Mouse (Mus musculus) thymus, postnatal 25 days (tissue): Measurements from ENCODE around the gene Uckl1.
A peak's percentile ranks its signal among the peaks of the same experiment; 100 is the strongest.

Experiments used
- DNase-seq: peaks from one replicate; pipeline ENCODE4 v3.0.0; 2022

The Uckl1 gene

DNA sequence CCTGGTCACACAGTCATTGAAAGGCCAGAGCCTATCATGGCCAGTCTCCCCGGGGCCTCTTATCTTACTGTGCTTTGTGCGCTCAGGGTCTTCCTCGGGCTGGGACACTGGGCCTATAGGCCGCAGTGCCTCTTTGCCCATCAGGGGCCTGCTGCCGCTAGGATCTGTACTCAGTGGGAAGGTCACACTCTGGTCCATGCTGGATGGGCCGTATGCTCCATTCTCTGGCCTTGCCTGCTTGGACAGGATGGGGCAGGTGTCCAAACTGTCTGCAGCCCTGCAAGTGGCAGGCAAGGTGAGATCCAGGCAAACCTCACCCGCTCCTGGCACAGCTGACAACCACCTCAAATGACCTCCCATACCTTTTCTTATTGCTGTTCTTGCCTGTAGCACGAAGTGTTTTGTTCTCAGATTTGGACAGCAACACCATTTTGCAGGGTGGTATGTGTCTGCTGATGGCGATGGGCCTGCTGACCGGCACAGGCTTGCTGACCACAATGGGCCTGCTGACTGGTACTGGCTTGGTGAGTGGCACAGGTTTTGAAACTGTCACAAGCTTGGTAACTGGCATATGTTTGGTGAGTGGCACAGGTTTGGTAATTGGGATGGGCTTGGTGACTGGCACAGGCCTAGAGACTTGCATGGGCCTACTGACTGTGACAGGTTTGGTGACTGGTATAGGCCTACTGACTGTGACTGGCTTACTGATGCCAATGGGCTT lies 4.5 kb upstream of the Uckl1 start:
- no peak for DNase-seq

DNA sequence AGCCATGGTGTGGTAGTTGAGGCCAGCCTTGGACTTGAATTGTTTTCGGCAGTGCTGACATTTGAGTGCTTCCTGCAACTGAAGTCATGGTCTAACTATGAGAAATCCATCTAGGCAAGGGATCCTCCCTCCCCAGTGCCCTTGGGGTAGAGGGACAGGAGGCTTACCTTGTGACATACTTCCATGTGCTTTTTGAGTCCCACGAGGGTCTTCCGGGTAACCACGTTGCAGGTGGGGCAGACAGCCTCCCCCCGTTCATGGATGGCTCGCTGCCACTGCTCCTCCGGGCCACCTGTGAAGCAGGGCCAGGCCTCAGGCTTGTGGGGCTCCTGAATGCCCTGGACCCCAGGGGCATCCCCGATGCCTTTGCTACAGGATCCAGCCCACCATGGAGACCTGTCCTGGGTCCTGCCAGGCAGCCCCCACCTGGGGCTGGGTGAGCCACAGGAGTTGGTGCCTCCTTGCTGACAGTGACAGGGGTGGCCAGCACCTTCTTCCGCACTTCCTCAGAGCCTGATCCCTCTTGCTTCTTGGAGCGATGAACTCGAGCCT lies 3.6 kb upstream of the Uckl1 start:
- DNase-seq = no peak

DNA sequence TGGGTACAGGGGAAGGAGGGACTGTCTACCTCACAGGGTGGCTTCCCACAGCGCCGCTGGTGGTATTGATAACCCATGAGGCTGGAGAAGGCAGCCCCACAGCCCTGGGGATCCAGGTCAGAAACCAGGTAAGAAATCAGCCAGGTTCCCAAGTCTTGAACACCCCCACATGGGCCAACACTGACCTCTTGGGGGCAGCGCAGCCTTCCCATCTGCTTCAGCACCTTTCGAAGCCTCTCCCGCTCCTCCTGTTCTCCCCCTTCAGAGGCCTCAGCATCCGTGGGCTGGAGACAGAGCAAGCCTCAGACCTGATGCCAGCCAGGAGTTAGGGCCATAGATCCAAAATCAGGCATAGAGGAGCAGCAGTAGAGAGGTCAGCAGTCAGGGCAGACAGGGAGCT lies 3.1 kb upstream of the Uckl1 start:
- no peak for DNase-seq

DNA sequence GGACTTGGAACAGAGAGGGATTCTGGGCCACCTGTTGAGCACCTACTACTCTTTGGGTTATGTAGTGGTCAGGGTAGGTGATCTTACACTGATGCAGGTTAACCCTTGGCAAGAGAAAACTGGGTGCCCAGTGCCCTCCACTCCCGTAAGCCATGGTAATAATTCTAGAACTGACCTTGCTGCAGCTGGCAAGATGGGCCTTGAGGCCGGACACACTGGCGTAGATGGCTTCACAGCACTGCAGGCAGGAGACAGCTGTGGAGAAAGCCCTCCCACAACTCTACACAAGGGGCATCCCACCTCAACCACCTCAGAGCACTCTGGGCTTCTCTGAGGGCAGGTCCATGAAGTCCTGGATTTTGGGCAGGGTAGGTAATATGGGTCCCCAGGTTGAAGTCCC lies 1.4 kb upstream of the Uckl1 start:
- DNase-seq = no peak

DNA sequence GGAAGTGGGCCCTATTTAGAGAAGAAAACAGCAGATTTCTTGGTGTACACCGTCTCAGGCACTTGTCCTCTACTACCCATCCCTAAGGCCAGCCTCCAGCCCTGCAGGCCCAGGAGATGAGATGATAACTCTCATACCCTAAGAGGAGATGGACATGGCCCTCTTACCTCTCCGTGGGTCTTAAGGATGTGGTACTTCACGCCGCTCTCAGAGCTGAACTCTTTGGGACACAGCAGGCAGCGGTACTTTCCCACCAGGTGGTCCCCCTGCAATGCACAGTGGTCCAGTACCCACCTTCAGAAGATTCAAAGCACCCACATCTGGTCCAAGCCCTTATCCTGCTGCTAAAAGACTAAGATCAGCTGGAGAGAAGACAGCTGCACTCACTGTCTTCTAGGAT lies 814 bp upstream of the Uckl1 start:
- DNase-seq = no peak

DNA sequence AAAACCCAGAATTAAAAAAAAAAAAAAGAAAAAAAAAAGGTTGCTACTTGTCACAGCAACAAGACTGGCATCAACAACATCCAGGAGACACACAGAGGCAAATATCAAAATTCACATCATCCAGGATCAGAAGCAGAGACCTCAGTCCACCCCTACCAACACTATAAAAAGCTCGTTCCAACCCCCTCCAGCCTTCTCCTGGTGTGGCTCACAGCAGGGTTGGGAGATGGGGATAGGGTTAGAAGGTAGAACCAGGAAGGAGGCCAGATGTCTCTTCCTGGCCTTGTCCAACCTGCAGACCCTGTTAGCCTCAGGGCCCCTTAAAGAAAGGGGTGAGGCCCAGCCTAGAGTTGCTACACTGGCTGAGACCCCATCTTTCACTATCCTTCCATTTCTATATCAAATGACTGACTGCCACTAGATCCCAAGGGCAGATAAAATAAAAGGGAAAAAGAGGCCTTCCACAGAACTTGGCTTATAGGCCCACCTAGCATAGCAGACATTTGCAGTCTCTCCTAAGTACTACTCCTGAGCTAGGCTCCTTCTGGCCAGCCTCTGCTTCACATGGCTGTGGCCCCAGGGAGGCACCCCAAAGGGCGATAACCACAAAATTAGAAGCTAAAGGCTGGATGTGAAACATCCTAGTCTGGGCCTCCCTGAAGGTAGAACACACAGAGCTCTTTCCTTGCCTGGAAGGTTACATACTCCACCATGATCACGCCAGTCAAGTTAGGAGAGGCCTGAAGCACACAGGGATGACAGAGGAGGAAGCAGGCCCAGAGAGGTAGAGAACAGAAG lies 1.0 kb downstream of the Uckl1 start:
- no peak for DNase-seq

DNA sequence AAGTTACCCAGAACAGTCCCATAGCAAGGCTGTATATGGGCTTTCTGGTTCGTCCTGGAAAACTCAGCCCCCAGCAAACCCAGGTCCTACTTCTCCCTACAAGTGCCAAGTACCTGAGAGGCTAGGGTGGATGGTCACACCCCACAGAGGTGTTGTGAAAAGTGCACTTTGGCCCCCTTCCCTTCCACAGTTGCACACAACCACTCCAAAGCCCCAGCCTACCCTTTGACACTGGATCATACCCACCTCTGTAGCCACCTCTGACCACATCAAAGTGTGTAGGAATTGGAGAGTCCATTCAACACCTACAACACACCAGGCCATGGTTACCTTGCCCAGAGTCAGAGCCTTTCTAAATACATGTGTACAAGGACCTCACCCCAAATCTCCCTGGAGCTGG lies 1.8 kb downstream of the Uckl1 start:
- no peak for DNase-seq

DNA sequence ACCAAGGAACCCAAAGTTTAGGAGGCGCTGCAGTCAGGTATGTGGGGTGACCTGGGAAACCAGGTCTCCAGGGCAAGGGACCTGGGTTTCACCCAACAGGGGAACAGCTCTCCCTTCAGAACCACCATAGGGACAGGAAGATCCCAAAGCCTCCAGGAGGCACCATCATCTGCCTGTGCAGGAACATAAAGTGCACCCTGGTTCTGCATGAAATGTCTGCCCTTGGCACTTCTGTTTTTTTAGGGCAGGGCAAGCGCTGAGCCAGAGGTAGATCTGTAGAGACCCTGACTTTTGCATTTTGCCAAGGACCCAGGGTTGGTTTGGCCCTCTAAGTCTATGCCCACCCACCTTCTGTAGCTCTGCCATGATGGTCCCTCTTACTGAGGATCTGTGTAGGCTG lies 2.3 kb downstream of the Uckl1 start:
- DNase-seq = no peak

DNA sequence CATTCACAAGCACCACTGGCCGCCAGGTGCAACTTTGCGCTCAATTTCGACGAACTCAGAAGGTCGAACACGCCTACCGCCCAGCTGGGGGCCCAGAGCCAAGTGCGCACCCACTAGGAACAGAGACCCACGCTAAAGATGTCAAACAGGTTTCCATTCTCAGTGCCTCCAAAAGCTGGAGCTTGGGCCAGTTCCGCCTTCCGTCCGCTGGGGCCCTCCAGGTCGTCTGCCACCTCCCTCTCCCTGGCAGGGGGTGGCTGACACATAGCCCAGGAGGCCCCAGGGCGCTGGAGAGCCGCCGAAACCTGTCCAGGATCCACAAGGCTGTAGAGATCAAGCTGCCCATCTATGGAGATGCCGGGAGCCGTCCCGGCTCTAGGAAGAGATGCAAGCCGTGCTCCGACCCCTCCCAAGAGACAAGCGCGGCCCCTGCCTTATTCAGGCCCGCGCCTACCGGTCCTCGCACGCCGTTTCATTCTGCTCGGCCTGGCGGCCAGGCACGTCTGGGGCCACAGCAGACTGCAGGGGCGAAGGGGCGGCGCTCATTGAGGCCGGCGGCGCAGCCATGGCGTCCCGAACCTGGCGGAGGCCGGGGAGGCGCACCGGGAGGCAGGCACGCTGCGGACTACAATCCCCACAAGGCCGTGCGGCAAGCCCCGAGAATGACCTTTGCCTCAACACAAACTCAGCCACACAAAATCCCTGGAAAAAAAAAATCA lies 3.1 kb downstream of the Uckl1 start:
- DNase-seq = peak; percentile 85

DNA sequence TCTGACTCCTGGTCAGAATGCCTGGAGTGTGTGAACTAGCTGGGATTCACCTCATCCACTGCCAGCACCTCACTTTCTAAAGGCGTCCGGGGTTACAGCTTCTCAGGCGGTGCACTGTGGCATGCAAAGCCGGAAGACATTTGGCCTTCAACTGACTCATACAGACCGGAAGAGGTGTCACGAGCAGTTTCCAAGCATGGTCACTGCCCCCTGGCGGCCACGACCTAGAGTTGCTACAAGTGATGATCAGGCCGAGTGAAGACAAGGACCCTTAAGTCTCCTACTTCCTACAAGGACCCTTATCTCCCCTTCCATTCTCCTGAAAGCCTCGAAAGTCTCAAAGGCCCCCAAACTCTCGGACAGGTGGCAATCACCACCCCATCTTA lies 3.7 kb downstream of the Uckl1 start:
- DNase-seq = peak; percentile 85

DNA sequence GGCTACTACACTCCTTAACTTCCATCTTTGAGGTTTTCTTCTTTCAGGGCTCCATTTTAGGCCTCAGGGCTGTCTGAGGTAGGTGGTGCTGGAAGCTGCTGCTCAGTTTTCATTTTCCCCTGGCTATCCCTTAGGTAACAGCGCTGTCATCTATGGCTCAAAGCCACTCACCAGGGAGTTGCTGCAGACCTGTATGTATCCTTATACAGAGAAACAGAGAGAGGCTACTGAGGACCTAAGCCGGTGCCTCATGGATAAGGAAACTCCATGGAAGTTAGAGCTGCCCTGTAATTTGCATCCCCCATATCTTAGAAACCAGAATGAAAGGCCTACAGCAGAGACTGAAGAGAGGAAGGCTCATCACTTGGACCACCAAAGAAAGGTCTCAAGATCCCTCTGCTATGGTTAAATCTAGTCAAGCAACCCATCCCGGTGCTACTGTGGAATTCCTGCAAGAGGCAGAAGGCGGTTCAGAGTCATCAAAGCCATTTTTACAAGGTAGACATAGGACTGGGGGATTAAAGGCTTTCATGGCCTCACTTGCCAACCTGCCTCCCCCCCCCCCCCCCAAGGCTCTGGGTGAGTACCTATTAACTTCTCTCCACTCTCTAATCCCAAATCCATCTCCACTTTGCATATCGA lies 4.4 kb downstream of the Uckl1 start:
- DNase-seq = no peak

DNA sequence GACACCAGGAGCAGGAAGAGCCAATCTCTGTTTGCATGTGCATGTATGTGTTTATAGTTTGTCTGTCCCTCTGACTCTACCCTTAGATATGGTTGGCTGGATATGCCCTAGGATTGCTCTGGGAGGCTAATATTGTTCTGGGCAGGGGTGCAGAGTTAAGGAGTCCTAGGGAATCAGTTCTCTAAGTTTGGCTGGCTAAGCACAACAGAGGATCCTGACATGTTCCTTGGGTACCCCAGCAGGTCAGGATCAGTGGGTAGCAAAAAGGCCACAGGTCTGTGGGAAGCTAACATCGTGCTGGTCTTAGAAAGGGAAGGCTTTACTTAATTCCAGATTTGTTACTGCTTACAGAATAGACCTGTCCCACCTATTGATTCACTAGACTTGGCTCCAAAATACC lies 5.0 kb downstream of the Uckl1 start:
- DNase-seq = no peak

DNA sequence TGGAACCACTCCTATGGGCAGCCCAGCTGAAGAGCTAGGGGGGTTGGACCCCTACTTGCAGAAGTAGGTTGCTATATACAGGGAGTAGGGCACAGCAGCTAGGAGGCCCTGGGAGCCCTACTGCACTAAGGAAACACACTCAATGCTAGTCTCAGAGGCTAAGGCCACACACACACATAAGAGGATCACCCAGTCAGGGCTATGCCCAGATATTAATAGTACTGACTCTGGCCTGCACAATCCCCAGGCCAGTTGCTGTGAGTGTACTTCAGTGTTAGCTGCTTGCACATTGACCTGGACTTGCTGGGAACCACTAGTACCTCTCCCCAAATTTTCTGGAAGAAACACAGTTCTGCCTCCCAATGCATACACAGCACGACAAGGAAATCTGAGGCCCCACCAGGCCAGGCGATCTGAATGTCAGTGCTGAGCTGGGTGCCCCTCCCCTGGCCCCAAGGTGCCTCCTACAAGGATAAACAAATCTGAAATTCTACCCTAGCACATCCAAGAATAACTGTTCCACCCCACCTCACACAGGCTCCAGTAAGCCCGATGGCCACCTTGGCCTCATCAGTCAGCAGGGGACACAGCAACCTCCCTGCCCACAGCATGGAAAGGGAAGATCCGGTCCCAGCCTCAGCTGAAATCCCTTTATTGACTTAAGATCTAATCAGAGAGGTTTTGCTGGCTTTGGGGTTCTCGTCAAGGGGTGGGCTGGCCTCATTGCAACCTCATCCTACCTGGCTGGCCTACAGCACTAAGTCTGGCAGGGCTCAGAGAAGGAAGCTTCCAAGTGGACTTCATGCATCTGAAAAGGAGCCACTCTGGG lies 5.7 kb downstream of the Uckl1 start:
- no peak for DNase-seq

DNA sequence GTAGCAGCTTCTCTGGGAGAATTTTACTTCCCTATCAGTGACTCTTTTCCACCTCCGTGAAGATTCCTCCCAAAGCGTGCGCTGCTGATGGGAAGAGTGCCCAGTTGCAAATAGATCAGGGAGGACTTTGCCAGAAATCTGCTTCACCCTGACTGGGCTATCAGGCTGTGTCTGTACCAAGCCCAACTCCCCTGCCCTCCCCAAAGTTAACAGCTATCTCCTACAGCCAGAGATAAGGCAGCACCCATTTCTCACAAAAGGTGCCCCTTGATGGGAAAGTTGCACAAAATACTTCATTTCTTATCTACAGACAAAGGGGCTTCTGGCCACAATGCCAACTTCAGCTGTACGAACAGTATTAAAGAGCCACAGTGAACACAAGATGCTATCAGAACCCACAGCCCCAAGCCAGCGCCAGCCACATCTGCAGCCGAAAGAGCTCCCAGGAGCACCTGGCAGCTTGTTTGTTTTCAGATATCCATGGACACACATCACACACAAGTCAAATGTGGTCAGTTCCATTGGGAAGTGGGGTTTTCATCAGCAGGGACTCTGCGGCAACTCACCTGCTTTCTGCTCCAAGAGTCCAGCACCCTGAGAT lies 6.6 kb downstream of the Uckl1 start:
- DNase-seq = no peak

DNA sequence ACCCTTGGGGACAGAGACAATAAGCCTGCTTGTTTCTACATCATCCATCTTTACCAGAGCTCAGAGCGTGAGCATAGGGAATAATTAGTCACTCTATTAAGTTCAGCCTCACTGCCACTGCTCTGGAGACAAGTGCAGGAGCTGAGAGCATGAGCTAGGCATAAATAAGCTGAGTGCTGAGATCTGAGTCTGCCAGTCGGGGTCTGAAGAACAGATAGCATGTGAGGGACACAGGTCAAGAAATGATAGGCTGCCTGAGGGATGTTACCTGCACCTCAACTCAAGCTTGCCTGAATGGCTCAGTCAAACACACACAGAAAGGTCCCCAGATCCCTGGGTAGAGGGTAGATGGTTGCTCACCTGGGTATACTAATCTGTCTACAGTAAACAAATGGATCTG lies 7.6 kb downstream of the Uckl1 start:
- no peak for DNase-seq

DNA sequence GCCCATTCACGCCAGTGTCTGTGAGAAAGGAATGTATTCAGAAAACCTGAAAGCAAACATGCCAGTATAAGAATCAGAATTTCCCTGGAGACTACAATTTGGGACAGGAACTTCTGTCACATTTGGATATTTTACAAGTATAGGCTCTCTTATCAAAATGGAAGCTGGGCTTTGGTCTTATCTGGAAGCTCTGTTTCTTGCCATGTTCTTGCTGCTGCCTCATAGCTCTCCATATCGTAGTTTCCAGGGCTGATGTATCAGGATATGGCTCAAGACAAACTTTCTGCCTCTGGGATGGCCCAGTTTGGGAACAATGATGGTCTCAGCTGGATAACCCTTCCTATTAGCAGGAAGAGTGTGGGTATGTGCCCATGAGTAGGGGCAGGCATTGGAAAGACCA lies 8.1 kb downstream of the Uckl1 start:
- DNase-seq = no peak

DNA sequence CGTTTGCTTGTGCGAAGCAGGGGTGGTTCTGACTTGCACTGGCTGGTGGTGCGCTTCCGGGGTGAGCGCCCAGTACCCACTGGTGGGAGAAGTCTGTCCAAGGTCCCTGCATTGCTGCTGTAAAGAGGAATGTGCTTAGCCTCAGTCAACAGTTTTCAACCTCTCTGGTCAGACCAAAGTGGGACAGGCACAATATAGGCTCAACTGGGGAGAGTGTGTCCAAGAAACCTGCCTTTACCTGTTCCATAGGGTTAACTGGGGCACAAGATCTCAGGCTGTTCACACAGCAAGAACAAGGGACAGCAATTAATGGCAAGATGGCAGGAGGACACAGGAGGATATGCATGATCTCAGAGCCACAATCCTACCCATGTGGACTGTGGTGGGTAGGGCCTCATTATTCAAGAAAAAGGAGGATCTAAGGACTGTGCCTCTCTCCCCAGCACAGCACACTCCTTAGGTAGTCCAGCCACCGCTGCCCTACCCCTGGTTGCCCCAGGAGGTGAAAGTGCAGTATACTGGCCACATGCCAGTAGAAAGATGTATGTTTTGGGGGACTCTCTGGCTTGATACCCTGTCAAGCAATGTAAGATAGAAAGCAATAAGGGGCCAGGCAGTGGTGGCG lies 9.7 kb downstream of the Uckl1 start:
- DNase-seq = no peak

DNA sequence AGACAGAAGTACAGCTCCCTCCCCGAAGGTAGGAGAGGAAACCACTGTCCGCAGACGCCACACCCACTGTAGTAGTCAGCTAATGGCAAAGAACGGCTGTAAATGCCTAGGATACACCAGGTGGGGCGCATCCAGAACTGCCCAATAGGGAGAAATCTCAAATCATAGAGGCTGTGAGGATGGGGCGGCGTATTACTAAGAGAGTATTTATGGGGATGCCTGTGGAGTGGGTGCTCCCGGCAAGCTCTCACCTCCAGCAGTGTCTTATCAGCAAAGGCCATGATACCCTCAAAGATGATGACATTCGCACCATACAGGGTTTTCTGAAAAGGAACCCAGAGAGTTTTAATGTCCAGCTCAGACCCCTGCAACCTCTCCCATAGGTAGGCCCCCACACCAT lies 10.7 kb downstream of the Uckl1 start:
- DNase-seq = no peak

DNA sequence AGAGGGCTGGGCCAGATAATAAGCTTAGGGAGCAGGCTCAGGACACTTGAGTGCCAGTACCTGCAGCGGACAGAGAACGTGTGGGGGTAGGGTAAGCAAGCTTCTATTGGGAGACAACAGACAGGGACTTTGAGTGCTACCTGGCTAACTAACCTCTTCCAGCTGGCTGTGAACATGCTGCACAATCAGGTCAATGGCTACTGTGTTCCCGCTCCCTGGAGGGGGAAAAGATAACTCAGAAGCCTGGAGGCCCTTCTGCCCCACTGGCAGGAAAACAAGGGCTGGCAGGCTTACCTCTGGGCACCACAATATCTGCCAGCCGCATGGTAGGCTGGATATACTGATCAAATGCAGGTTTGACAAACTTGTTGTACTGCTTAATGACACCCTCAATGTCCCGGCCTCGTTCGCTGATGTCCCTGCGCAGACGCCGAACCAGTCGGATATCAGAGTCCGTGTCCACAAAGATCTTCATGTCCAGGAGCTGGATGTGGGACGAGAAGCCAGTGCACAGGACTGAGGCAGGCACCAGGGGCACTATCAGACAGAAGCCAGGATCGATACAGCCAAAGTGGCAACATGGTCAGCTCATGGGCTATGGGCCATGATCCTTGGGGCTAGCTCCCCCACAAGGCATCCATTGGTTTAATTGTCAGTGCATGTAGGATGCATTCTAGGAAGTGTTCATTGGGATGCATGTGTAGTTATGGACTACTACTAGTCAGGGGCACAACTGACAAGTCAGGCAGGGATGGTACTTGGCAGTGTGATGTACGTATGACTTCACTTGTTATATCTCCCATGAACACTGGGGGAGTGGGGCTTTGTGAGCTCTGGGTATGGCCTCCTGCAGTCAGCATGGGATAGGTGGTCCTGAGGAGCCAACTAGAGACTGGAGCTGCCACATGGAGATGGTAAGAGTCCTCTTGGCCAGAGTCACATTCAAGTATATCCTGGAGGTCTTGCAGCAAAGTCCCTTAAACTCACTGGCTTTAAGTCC lies 11.5 kb downstream of the Uckl1 start:
- DNase-seq = no peak
